14 mouse cellular contexts compared by ENCODE assay signal in genomic region chr2:37569888-37570287, GRCm38 (mm10). TPM values are rescaled to one million over a fixed set of nuclear protein-coding genes. Genes with fewer than 3 reads are reported as not detected.
DNase-seq lines count a peak whose midpoint lies in the region; ATAC-seq and TF ChIP-seq lines count a peak whose summit lies in the region.
"Had no signal": no experiment of that assay in that cellular context is flagged by ENCODE, and none has a peak within 500 bp of the region (broad histone marks: within the 10 kb centered on the region; RNA-seq: fewer than 3 reads in every experiment).

No protein-coding gene starts in this region.

- no peak for TF ChIP-seq CTCF in midbrain, postnatal 0 days (IDR thresholded peaks at IDR 0.05)

- no peak for DNase-seq in forebrain, embryonic 10.5 days (ENCODE audit: extremely low spot score, low spot score)
- peak; percentile 30 to 56 for DNase-seq in kidney, postnatal 25 days
- DNase-seq in kidney, adult 8-10 months, result no peak
- DNase-seq in midbrain, postnatal 0 days (ENCODE audit: low spot score), result peak; percentile 32
- DNase-seq in urinary bladder, postnatal 14 days (ENCODE audit: low spot score), result peak; percentile 56
- DNase-seq in gastrocnemius, adult 18-20 months (ENCODE audit: low spot score), result no peak
- DNase-seq: adrenal gland, postnatal 10 days; B cell, adult 2 months; thymus, postnatal 25 days had no signal

- H3K4me2 ChIP-seq in forebrain, embryonic 13.5 days, result no peak overlapping the region
- no peak overlapping the region for H3K4me2 ChIP-seq in midbrain, postnatal 0 days (ENCODE audit: low read depth, low read length, poor library complexity, severe bottlenecking)
- H3K4me2 ChIP-seq in midbrain, embryonic 15.5 days, result no peak overlapping the region
- H3K4me2 ChIP-seq: heart, embryonic 11.5 days; limb, embryonic 12.5 days had no signal

- 0 out of 2 replicates have a peak, but pooled peaks have one; percentile 25 for ATAC-seq in forebrain, embryonic 13.5 days
- ATAC-seq in midbrain, postnatal 0 days (ENCODE audit: low FRiP score), result no peak
- ATAC-seq in midbrain, embryonic 15.5 days (replicated peaks), result no peak

- H3K27ac ChIP-seq in forebrain, embryonic 13.5 days, result no peak overlapping the region; the same call in 1 of the 2 replicates
- H3K27ac ChIP-seq in forebrain, embryonic 10.5 days, result no peak overlapping the region
- H3K27ac ChIP-seq in midbrain, postnatal 0 days (ENCODE audit: low read depth, low read length), result no peak overlapping the region
- no peak overlapping the region for H3K27ac ChIP-seq in midbrain, embryonic 15.5 days
- H3K27ac ChIP-seq: limb, embryonic 12.5 days; midbrain, embryonic 10.5 days had no signal

- H3K9me3 ChIP-seq in forebrain, embryonic 13.5 days (replicated peaks), result no peaks in the 10 kb centered on the region
- H3K9me3 ChIP-seq in forebrain, embryonic 10.5 days, result no peaks in the 10 kb centered on the region
- no peaks in the 10 kb centered on the region for H3K9me3 ChIP-seq in midbrain, postnatal 0 days (ENCODE audit: low read length)
- no peaks in the 10 kb centered on the region for H3K9me3 ChIP-seq in midbrain, embryonic 15.5 days
- H3K9me3 ChIP-seq: limb, embryonic 12.5 days; midbrain, embryonic 10.5 days had no signal

- H3K36me3 ChIP-seq in forebrain, embryonic 13.5 days (ENCODE audit: poor library complexity, severe bottlenecking), result peaks cover 77% of the 10 kb centered on the region
- H3K36me3 ChIP-seq in forebrain, embryonic 10.5 days (replicated peaks), result peaks cover 73% of the 10 kb centered on the region
- peaks cover 24% of the 10 kb centered on the region for H3K36me3 ChIP-seq in midbrain, postnatal 0 days (ENCODE audit: insufficient read depth, low read length)
- peaks cover 30% of the 10 kb centered on the region for H3K36me3 ChIP-seq in midbrain, embryonic 15.5 days (replicated peaks)

- 74% methylated on average over 5 of the region's 5 CpGs for WGBS in forebrain, embryonic 13.5 days
- WGBS in forebrain, embryonic 10.5 days, result 95% methylated on average over 5 of the region's 5 CpGs
- 76% methylated on average over 5 of the region's 5 CpGs for WGBS in midbrain, postnatal 0 days
- WGBS in midbrain, embryonic 15.5 days, result 85% methylated on average over 5 of the region's 5 CpGs

- H3K9ac ChIP-seq in forebrain, embryonic 13.5 days, result no peak overlapping the region
- no peak overlapping the region for H3K9ac ChIP-seq in midbrain, postnatal 0 days (replicated peaks; ENCODE audit: low read length, poor library complexity, severe bottlenecking)
- H3K9ac ChIP-seq in midbrain, embryonic 15.5 days, result no peak overlapping the region
- H3K9ac ChIP-seq: limb, embryonic 12.5 days had no signal

- no peaks in the 10 kb centered on the region for H3K27me3 ChIP-seq in forebrain, embryonic 13.5 days
- no peaks in the 10 kb centered on the region for H3K27me3 ChIP-seq in forebrain, embryonic 10.5 days (ENCODE audit: poor library complexity, severe bottlenecking)
- H3K27me3 ChIP-seq in midbrain, postnatal 0 days (ENCODE audit: insufficient read depth, low read length), result no peaks in the 10 kb centered on the region
- no peaks in the 10 kb centered on the region for H3K27me3 ChIP-seq in midbrain, embryonic 15.5 days (replicated peaks)
- H3K27me3 ChIP-seq: limb, embryonic 12.5 days had no signal

- H3K4me3 ChIP-seq in forebrain, embryonic 13.5 days, result no peak overlapping the region
- H3K4me3 ChIP-seq in forebrain, embryonic 10.5 days, result no peak overlapping the region
- no peak overlapping the region for H3K4me3 ChIP-seq in midbrain, postnatal 0 days (ENCODE audit: low read depth, low read length)
- H3K4me3 ChIP-seq in midbrain, embryonic 15.5 days, result no peak overlapping the region
- H3K4me3 ChIP-seq: limb, embryonic 12.5 days; midbrain, embryonic 10.5 days had no signal

- no peaks in the 10 kb centered on the region for H3K4me1 ChIP-seq in forebrain, embryonic 13.5 days
- no peaks in the 10 kb centered on the region for H3K4me1 ChIP-seq in forebrain, embryonic 10.5 days
- H3K4me1 ChIP-seq in midbrain, postnatal 0 days (ENCODE audit: insufficient read depth, low read length), result no peaks in the 10 kb centered on the region
- H3K4me1 ChIP-seq in midbrain, embryonic 15.5 days, result no peaks in the 10 kb centered on the region
- H3K4me1 ChIP-seq: limb, embryonic 12.5 days; midbrain, embryonic 10.5 days had no signal

RNA-seq across cellular contexts. Expression of gene Gpr21, which starts 53.8 kb away (rescaled TPM):
- 8.7 and 11.7 TPM in 2 replicates for polyA plus RNA-seq in forebrain, embryonic 13.5 days (2015; fragmentation: Nextera tagmentation; extraction: Ambion mirVana)
- polyA plus RNA-seq in forebrain, embryonic 10.5 days (2016; fragmentation: Nextera tagmentation; extraction: Ambion mirVana), result 1.3 and 1.5 TPM in 2 replicates
- total RNA-seq in midbrain, postnatal 0 days (2014; rRNA removed), result 35.6 and 46.5 TPM in 2 replicates
- polyA plus RNA-seq in midbrain, postnatal 0 days (2015; fragmentation: Nextera tagmentation; extraction: Ambion mirVana), result 8.3 and 10.0 TPM in 2 replicates
- polyA plus RNA-seq in midbrain, embryonic 15.5 days (2015; fragmentation: Nextera tagmentation; extraction: Ambion mirVana), result 16.3 and 18.5 TPM in 2 replicates
- total RNA-seq in gastrocnemius, adult 18-20 months (2021), result under 1 TPM; 0.40 to 0.43 TPM

Comparison
In these comparisons a context has a peak if more than half of its experiments do, and no peak if none do; other contexts are left out.
1. DNase-seq: peak in kidney, postnatal 25 days (2 of 2), midbrain, postnatal 0 days (single experiment) and urinary bladder, postnatal 14 days (single experiment); none in forebrain, embryonic 10.5 days (single experiment), kidney, adult 8-10 months (0 of 2) and gastrocnemius, adult 18-20 months (single experiment).